Mouse (Mus musculus): Measurements from ENCODE around the gene Mef2b. TPM values are rescaled to one million over a fixed set of nuclear protein-coding genes. Genes with fewer than 3 reads are reported as not detected.

Mef2b gene
- total and polyA plus RNA-seq, 2 experiments: 0.09 TPM; not detected in 1

GRCm38 (mm10) chr8:70172043-70172681 lies 32.7 kb downstream of the Mef2b start, which contains the start of gene Tmem161a:
Gene Tmem161a (plus strand): TSS chr8:70172356.
- Histone ChIP-seq H3K9ac (ENCODE audit: low read depth, low read length) (peak within 1 kb of the TSS; percentile 92), H3K27ac (replicated peaks; ENCODE audit: insufficient read depth, low read depth, low read length) (peak within 1 kb of the TSS; percentile 72), H3K27me3 (ENCODE audit: control insufficient read depth, insufficient read depth, low read length) (no peaks in the 10 kb centered on the region), H3K36me3 (ENCODE audit: control insufficient read depth, insufficient read depth, low read length) (no peaks in the 10 kb centered on the region), H3K4me3 (ENCODE audit: insufficient read depth, low read depth, low read length) (peak within 1 kb of the TSS; percentile 80), H3K4me1 (ENCODE audit: control insufficient read depth, insufficient read depth, low read length) (peaks cover 10% of the 10 kb centered on the region; the same call in 1 of the 2 replicates), H3K79me2 (ENCODE audit: control insufficient read depth, insufficient read depth, low read length) (peaks cover 8% of the 10 kb centered on the region; the same call in 1 of the 2 replicates)
- peak; percentile 95 for DNase-seq (ENCODE audit: extremely low read depth, low read depth, low spot score)
- WGBS: 2% methylated on average over 27 of the region's 27 CpGs
- no peak for TF ChIP-seq CTCF (IDR thresholded peaks at IDR 0.05; ENCODE audit: low read depth, low read length)
- peak; percentile 86 for TF ChIP-seq POLR2A (IDR thresholded peaks at IDR 0.05; ENCODE audit: extremely low read depth, insufficient read depth, low read length)

GRCm38 (mm10) chr8:70173320-70173719 lies 33.8 kb downstream of the Mef2b start:
- no peak for DNase-seq (ENCODE audit: extremely low read depth, low read depth, low spot score)
- WGBS: 63% methylated on average over 5 of the region's 5 CpGs
- Histone ChIP-seq H3K4me3 (ENCODE audit: insufficient read depth, low read depth, low read length) (no peak overlapping the region), H3K9ac (ENCODE audit: low read depth, low read length) (no peak overlapping the region), H3K4me1 (ENCODE audit: control insufficient read depth, insufficient read depth, low read length) (peaks cover 10% of the 10 kb centered on the region; the same call in 1 of the 2 replicates), H3K27ac (replicated peaks; ENCODE audit: insufficient read depth, low read depth, low read length) (no peak overlapping the region), H3K36me3 (ENCODE audit: control insufficient read depth, insufficient read depth, low read length) (no peaks in the 10 kb centered on the region), H3K79me2 (ENCODE audit: control insufficient read depth, insufficient read depth, low read length) (peaks cover 8% of the 10 kb centered on the region; the same call in 1 of the 2 replicates), H3K27me3 (ENCODE audit: control insufficient read depth, insufficient read depth, low read length) (no peaks in the 10 kb centered on the region)
- TF ChIP-seq CTCF (IDR thresholded peaks at IDR 0.05; ENCODE audit: low read depth, low read length) (no peak), POLR2A (IDR thresholded peaks at IDR 0.05; ENCODE audit: extremely low read depth, insufficient read depth, low read length) (no peak)

- H3K4me3 ChIP-seq (ENCODE audit: insufficient read depth, low read depth, low read length): no peak overlapping the region
- no peak overlapping the region for H3K27ac ChIP-seq (replicated peaks; ENCODE audit: insufficient read depth, low read depth, low read length)
- H3K4me1 ChIP-seq (ENCODE audit: control insufficient read depth, insufficient read depth, low read length): peaks cover 10% of the 10 kb centered on the region; the same call in 1 of the 2 replicates
- TF ChIP-seq POLR2A (IDR thresholded peaks at IDR 0.05; ENCODE audit: extremely low read depth, insufficient read depth, low read length): no peak
- TF ChIP-seq CTCF (IDR thresholded peaks at IDR 0.05; ENCODE audit: low read depth, low read length): no peak
- no peak for DNase-seq (ENCODE audit: extremely low read depth, low read depth, low spot score)
- no peaks in the 10 kb centered on the region for H3K27me3 ChIP-seq (ENCODE audit: control insufficient read depth, insufficient read depth, low read length)
- peaks cover 8% of the 10 kb centered on the region; the same call in 1 of the 2 replicates for H3K79me2 ChIP-seq (ENCODE audit: control insufficient read depth, insufficient read depth, low read length)
- WGBS: 93% methylated on average over 7 of the region's 7 CpGs
- no peaks in the 10 kb centered on the region for H3K36me3 ChIP-seq (ENCODE audit: control insufficient read depth, insufficient read depth, low read length)
- H3K9ac ChIP-seq (ENCODE audit: low read depth, low read length): no peak overlapping the region
Observed at GRCm38 (mm10) chr8:70174079-70174478, 34.6 kb downstream of the Mef2b start.

- 93% methylated on average over 2 of the region's 2 CpGs for WGBS
- Histone ChIP-seq H3K36me3 (ENCODE audit: control insufficient read depth, insufficient read depth, low read length) (no peaks in the 10 kb centered on the region; the same call in 1 of the 2 replicates), H3K4me1 (ENCODE audit: control insufficient read depth, insufficient read depth, low read length) (peaks cover 3% of the 10 kb centered on the region; the same call in 1 of the 2 replicates), H3K27ac (replicated peaks; ENCODE audit: insufficient read depth, low read depth, low read length) (no peak overlapping the region), H3K4me3 (ENCODE audit: insufficient read depth, low read depth, low read length) (no peak overlapping the region), H3K27me3 (ENCODE audit: control insufficient read depth, insufficient read depth, low read length) (no peaks in the 10 kb centered on the region), H3K9ac (ENCODE audit: low read depth, low read length) (no peak overlapping the region), H3K79me2 (ENCODE audit: control insufficient read depth, insufficient read depth, low read length) (peaks cover 8% of the 10 kb centered on the region; the same call in 1 of the 2 replicates)
- TF ChIP-seq POLR2A (IDR thresholded peaks at IDR 0.05; ENCODE audit: extremely low read depth, insufficient read depth, low read length): no peak
- no peak for TF ChIP-seq CTCF (IDR thresholded peaks at IDR 0.05; ENCODE audit: low read depth, low read length)
- DNase-seq (ENCODE audit: extremely low read depth, low read depth, low spot score): no peak
Observed at GRCm38 (mm10) chr8:70178231-70178630, 38.7 kb downstream of the Mef2b start.

- DNase-seq (ENCODE audit: extremely low read depth, low read depth, low spot score): no peak
- WGBS: 93% methylated on average over 4 of the region's 4 CpGs
- Histone ChIP-seq H3K4me1 (ENCODE audit: control insufficient read depth, insufficient read depth, low read length) (no peaks in the 10 kb centered on the region), H3K27me3 (ENCODE audit: control insufficient read depth, insufficient read depth, low read length) (no peaks in the 10 kb centered on the region), H3K4me3 (ENCODE audit: insufficient read depth, low read depth, low read length) (no peak overlapping the region), H3K36me3 (ENCODE audit: control insufficient read depth, insufficient read depth, low read length) (no peaks in the 10 kb centered on the region; the same call in 1 of the 2 replicates), H3K27ac (replicated peaks; ENCODE audit: insufficient read depth, low read depth, low read length) (no peak overlapping the region), H3K79me2 (ENCODE audit: control insufficient read depth, insufficient read depth, low read length) (peaks cover 5% of the 10 kb centered on the region; the same call in 1 of the 2 replicates), H3K9ac (ENCODE audit: low read depth, low read length) (no peak overlapping the region)
- TF ChIP-seq POLR2A (IDR thresholded peaks at IDR 0.05; ENCODE audit: extremely low read depth, insufficient read depth, low read length) (no peak), CTCF (IDR thresholded peaks at IDR 0.05; ENCODE audit: low read depth, low read length) (peak; percentile 27; the same call in 1 of the 2 replicates)
Observed at GRCm38 (mm10) chr8:70179082-70179481, 39.6 kb downstream of the Mef2b start.
